Mouse (Mus musculus) myocyte (in vitro differentiated cells): ENCODE measurements around the gene Gm42791.

Source experiments
- MAX ChIP-seq: IDR thresholded peaks from one replicate; pipeline ENCODE4 v1.6.1; 2011; ENCODE audit warnings: low read depth, mild to moderate bottlenecking, control low read depth
- MYOG ChIP-seq, 3 experiments: IDR thresholded peaks; one replicate each; pipeline ENCODE4 v1.6.1; 2011; ENCODE audit warnings: control low read depth in 2 of 3, low read depth in 2 of 3, mild to moderate bottlenecking in 2 of 3; ENCODE audit not compliant: insufficient read length in 2 of 3, control insufficient read depth in 1 of 3, insufficient read depth in 1 of 3
- POLR2A ChIP-seq: IDR thresholded peaks from one replicate; pipeline ENCODE4 v1.6.1; 2011; ENCODE audit warnings: low read depth, mild to moderate bottlenecking, control low read depth, moderate library complexity; ENCODE audit not compliant: insufficient read length
- POLR2AphosphoS2 ChIP-seq: IDR thresholded peaks from one replicate; pipeline ENCODE4 v1.6.1; 2011; ENCODE audit warnings: low read depth, control low read depth; ENCODE audit not compliant: insufficient read length
- TCF12 ChIP-seq: IDR thresholded peaks from one replicate; pipeline ENCODE4 v1.6.1; 2011; ENCODE audit warnings: mild to moderate bottlenecking, control low read depth; ENCODE audit not compliant: poor library complexity, insufficient read depth, severe bottlenecking
- USF1 ChIP-seq: IDR thresholded peaks from one replicate; pipeline ENCODE4 v1.6.1; 2011; ENCODE audit warnings: low read depth, mild to moderate bottlenecking, control low read depth, moderate library complexity

DNA sequence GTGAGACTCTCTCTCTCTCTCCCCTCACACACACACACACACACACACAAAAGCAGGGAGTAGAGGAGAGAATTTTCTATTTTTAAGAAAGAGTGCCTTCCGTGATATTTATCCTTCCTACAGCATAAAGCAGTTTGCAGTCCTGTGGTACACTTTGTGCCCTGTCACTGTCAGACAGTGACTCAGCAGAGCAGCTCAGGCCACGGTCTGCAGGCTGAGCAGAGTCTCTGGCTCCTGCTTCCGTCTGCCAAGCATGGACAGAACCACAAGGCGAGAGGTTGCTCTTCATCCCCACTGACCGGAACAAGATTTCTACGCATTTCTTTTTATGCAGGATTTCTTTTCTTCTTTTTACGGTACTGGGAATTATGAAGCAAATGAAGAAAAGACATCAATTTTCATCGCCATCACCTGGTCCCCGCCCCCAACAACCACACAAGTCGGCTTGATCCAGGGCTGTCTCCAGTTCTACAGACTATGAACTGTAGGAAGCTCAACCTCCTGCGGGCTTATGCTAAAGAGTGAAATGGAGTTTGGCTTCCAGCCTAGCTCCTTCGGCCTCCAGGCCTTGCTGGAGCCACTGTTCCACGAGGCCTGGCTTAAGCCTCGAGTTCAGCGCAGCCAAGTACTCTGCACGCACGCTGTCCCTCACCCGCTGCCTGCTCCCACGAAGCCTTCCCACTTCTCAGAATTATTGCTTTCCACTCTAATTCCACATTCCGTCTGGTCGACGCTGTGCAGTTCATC is 40.5 kb downstream of the Gm42791 start:
- TF ChIP-seq POLR2A: no peak
- no peak for TF ChIP-seq POLR2AphosphoS2
- TF ChIP-seq USF1: no peak
- TF ChIP-seq MAX: no peak
- no peak for TF ChIP-seq TCF12
- TF ChIP-seq MYOG (IDR thresholded peaks at IDR 0.05; ENCODE audit: control insufficient read depth in 1 of 3, insufficient read depth in 1 of 3, insufficient read length in 2 of 3, low read depth in 2 of 3): no peak
